Mouse (Mus musculus) lung, adult 2 months (tissue): ENCODE data around the gene Tmem135.

Experiments
- CTCF ChIP-seq: fragments of 200-500 bp; IDR thresholded peaks from 2 replicates; pipeline ENCODE4 v1.5.1; 2011; ENCODE audit warnings: mild to moderate bottlenecking, low read length, control low read depth; ENCODE audit not compliant: insufficient read depth
- POLR2A ChIP-seq: fragments of 200-500 bp; IDR thresholded peaks from 2 replicates; pipeline ENCODE4 v1.6.1; 2011; ENCODE audit warnings: low read depth, mild to moderate bottlenecking, control low read depth, low read length, borderline replicate concordance; ENCODE audit errors: extremely low read depth

DNA sequence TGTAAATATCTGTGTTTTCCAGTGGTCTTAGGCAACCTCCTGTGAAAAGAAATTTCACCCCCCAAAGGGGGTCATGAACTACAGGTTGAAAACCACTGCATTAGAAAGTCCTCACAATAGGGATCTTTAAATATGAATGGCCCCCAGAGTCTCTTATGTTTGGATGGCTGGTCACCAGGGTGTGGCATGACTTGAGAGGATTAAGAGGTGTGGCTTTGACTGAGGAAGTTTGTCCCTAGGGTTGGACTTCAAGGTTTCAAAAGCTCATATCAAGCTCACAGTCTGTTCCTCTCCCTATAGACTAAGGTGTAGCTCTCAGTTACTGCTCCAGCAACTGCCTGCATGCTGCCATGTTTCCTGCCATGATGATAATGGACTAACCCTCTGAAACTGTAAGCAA, 62.0 kb downstream of the Tmem135 start:
- TF ChIP-seq CTCF, result no peak
- no peak for TF ChIP-seq POLR2A
